Mouse (Mus musculus): ENCODE data around the gene Crygb.
"Not testable (repeated sequence)": the region's sequence is repeated elsewhere in the genome, so short reads cannot be mapped to it uniquely, and the experiment has no call there.

The Crygb gene

DNA sequence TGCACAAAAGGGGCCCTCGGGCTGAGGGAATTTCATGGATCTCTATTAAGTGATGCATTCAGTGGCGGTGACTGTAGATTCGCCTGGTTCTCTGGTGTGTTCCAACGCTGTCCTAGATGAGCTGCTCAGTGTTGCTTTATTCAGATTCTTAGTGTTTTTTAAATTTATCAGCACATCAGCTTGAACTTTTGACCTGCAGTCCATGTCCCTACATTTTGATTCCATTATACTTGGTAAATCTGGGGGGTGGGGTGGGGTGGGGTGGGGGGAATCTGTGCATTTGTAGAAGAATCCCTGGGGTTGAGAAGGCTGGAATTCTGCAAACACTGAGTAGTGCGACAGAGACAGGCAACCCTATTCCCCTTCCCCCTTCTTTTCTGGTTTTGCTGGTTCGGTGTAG, 8.5 kb downstream of the Crygb start, which contains the start of gene Crygc:
TSS of gene Crygc (minus strand) at position 101 of the 400 bp plus-strand sequence.
- DNase-seq (ENCODE audit: inconsistent ontology term), result no peak

DNA sequence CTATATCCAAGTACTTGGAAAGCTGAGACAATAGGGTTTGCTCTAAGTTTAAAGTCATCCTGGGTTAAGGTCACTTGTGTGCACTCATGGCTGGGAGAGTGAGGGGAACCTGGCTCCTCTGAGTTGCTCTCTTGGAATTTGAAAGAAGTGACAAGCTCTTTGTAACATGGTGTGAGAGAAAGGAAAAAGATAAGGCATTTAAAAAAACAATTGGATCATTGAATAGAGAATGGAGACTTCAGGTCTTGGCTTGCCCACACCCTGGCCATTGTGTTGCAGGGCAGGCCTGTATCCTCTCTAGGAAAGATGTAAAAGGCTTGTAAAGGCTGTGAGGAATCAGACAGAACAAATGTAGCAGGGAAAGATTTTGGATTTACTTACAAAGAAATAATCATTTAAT, 14.2 kb downstream of the Crygb start:
- no peak for DNase-seq (ENCODE audit: inconsistent ontology term)

DNA sequence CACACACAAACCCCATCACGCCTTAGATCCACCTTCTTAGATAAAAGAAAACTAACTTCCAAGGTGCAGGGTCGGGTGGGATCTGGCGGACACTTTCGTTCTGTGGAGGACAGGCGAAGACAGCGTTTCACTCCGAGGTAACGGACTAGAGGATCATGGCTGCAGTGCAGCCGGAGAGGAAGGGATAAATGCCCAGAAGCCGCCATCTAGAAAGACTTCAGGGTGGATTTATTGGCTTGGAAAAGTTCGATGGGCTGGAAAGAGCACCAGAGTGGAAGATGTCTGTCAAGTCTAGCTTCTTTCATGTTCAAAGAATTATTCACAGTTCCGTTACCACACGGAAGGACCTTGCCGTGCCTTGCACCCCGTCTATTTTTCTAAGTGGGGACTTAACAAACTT, 17.9 kb downstream of the Crygb start:
- peak; percentile 33 for DNase-seq (ENCODE audit: inconsistent ontology term)

DNA sequence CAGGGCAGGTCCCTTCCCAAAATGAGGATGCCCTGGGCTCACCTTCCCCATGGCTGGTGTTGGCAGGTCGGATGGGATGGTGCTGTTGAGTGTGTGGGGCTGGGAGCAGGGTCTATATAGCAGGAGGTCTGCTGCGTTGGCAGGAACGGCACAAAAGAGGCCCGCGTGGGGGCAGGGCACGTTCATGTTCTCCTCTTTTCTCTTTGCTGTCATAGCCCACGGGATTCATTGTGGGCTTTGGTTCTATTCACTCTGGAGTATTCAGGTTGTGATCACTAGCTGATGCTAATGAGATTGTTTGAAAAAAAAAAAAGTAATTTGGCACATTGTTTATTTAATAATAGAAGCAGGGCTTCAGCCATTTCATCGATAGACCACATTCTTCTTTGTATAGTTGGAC, 18.7 kb downstream of the Crygb start, which contains the start of gene Crygd:
TSS of gene Crygd (minus strand) at position 101 of the 400 bp plus-strand sequence.
- DNase-seq (ENCODE audit: inconsistent ontology term), result no peak

DNA sequence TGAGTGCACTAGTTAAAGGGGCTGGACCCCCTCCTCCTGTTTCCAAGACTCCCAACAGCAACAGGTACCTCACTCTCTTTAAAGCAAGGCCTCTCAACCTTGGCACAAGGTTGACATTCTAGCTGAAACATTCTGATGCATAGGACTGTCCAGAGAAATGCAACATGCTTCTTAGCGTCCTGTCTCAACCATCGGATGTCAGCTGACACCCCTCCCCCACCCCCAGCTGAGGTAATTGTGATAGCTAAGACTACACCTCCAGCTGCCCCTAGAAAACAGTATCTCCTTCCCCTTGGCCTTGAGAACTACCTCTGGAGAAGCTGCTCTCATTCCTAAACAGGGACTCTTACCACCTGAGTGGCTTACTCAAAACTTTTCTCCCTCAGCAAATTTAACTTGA, 29.9 kb downstream of the Crygb start:
- DNase-seq (ENCODE audit: inconsistent ontology term), result no peak

DNA sequence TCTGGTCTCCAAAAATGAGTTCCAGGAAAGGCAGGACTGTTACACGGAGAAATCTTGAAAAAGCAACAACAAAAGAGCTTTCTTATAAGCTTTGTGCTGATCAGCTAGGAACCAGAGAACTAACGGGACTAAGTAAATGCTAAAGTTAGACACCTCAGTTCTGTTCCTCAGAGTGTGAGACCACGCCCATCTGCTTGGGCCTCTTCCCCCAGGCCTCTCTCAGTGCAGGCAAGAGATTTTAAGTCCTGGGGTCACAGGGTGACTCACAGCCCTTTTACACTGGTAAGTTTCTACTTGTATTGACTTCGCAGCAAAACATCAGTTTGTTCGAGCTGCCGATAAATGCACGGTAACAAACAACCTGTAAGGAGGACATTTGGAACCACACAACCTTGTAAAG, 30.4 kb downstream of the Crygb start:
- DNase-seq (ENCODE audit: inconsistent ontology term), result no peak

DNA sequence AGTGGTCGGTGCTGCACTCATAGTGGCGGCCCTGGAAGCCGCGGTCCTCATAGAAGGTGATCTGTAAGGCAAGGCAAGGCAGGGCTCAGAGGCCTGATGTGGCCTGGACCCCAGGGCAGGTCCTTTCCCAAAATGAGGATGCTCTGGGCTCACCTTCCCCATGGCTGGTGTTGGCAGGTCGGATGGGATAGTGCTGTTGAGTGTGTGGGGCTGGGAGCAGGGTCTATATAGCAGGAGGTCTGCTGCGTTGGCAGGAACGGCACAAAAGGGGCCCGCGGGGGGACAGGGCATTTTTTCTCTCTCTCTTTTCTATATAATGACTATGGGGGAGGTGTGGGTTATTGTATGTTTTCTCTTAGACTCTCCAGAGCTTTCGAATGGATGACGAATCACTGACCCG, 31.1 kb downstream of the Crygb start, which contains the start of gene Cryge:
TSS of gene Cryge (minus strand) at position 198 of the 400 bp plus-strand sequence.
- DNase-seq (ENCODE audit: inconsistent ontology term), result not testable (repeated sequence)

DNA sequence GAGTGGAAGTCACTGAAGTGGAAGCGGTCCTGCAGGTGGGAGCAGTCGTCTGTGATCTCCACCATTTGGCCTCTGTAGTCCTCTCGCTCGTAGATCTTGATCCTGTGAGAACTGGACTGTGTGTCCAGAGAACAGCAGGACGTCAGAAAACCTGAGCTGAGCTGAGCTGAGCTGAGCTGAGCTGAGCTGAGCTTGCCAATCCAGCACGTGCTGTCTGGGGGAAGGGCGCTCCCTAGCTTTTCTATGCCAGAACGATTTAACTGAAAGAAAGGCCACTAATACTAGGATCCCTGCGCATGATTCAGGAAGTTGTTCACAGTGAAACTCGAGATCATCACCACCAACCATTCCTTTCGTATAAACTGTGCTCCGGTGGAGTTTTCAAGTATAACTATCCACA, 33.3 kb downstream of the Crygb start:
- DNase-seq (ENCODE audit: inconsistent ontology term), result no peak

DNA sequence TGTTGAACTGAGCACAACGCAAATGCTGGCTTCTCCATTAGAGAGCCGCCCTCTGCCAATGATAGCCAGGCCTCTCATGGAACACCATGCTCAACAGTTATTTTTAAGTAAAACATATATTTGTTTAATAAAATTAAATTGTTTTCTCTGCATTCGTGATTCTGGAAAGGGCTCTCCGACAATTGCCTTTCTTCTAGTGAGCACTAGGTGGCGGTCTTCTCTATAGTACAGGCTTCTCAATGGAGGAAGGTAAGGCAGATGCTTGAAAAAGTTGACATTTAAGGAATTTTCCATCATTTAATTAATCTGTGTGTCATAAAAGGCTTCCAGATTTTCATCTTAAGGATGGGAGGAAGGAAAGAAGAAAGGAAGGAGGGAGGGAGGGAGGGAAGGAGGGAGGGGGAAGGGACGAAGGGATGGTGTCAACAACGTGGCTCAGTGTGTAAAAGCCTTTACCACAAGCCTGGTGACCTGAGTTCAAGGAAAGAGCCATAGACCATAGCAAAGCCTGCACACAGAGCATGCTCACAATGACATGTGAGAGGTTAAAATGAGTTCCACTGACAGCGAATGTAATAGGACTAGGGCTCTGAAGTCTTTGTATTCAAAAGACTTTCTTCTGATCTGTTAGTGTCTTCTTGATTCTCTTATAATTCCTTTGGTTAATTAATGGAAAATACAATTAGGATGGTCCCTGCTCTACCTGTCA, 35.5 kb downstream of the Crygb start:
- DNase-seq (ENCODE audit: inconsistent ontology term), result peak; percentile 21

DNA sequence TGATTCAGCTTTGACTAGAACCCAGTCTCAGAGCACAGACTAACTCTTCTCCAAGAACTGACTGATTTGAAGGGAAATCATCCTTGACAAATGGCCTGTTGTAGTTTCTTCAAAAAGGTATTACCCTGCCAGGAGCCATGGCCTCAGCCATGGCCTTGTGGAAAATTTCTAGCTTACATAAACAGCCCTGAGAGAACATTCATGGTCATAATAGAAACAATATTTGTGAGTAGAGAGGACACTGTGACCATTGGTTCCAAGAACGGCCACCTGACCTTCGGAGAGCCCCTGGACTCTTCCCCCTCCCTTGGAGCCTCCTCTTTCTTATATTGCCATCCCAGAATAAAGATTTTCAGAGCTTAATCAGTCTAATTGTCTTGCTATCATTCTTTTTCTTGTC, 38.7 kb downstream of the Crygb start:
- DNase-seq (ENCODE audit: inconsistent ontology term), result no peak

DNA sequence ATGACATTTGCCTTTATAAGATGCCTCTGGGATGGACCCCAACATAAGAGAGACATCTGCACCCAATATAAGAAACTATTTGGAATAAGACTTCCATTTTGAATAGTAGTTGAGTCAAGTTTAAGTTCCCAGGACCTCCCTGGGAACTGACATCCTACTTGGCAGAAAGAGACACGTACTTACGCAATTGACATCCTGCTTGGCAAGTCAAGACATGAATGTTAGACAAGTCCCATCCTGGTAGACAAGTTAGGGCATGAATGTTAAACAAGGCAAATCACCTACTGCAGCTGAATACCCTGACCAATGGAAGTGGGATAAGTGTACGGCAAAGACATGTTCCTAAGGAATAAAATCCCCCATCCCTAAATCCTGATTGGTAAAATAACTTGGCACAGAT, 40.3 kb downstream of the Crygb start:
- no peak for DNase-seq (ENCODE audit: inconsistent ontology term)

DNA sequence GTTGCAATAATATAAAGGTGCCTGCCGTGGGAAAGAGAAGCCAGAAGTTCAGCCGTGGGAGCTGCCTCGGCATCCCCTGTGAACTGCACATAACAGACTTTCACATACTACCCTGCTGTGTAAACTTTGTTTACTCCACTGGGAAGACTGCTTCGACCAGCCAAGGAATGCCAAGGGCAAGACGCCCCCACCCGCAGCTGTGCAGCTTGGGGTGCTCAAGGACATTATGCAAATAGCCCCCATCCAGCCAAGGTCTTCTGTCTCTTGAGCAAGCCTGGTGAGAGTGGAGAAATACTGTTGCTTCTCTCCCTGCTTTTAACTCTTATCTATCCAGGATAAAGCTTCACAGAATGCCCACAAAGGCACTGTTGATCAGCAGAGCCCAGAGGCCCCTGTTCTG, 41.3 kb downstream of the Crygb start:
- DNase-seq (ENCODE audit: inconsistent ontology term), result no peak

DNA sequence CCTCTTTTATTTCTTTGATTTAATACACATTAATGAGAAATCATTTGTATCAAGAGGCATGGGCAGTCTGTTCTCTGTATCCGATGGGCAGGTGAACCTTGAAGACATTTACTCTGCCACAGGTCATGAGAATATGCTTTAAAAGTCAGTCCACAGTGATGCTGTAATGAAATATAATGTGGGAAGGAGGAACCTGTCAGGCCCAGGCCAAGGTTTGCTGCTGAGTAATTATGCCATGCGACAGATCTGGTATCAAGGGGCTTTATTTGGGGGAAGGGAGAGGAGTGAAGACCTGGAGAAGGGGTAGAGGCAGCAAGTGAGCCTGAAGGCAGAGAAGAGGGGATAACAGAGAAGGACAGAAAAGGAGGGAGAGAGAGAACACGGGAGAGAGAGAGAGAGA, 42.4 kb downstream of the Crygb start:
- no peak for DNase-seq (ENCODE audit: inconsistent ontology term)

DNA sequence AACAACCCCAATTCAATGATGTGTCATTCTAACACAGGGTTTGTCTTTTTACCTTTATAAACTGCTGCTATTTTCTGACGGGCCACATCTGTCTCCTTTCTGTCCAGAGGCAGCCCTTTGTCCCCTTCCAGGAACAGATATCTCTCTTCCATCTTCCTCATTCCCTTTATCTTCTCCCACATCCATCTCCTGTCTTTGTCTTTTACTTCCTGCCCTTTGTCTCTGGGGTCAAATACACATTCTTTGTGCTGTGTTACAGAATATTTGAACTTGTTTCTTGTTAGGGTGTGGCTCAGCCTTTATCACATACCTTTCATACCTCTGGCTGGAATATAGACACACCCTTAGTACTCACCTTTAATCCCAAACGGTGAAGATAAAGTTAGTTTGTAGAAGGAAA, 44.5 kb downstream of the Crygb start:
- DNase-seq (ENCODE audit: inconsistent ontology term), result no peak

DNA sequence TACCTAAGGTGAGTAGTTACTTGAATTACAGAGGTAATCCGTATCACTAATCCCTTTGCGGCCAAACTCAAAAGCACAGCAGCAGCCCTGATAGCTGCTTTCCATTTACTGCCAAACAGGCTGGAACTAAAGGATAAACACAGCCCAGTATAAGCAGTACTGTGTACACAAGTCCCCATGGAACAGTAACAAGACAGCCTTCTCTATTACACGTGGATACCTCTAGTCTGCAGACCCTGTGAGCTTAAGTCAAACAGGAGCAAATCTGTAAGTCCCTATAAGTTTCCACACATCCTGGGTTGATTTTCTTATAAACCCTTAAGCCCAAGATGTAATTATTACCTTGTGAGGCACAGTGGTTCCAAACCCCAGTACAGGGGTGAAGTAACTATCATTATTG, 46.6 kb downstream of the Crygb start:
- no peak for DNase-seq (ENCODE audit: inconsistent ontology term)

DNA sequence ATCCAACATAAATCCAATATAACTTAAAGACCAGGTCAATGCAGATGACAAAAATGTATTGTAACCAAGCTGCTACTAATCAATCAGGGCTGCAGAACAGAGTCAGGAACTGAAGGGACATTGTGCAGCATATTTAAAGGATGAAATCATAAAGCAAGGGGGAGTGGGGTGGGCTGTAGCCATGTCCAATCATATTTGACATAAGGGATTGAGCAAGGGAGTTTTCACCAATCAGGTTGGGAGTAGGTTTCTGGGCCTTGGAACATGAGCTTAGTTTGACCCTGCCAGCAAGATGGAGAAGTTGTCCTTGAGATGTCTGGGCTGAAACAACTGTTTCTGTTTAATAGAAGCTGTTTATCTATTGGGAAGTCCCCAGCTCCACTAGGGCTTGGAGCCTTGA, 49.4 kb downstream of the Crygb start, which contains the start of gene Akr1cl:
TSS of gene Akr1cl (minus strand) at position 119 of the 400 bp plus-strand sequence.
- no peak for DNase-seq (ENCODE audit: inconsistent ontology term)

All from Muller cell, postnatal 12 days (primary cell).